Mouse (Mus musculus) bone marrow macrophage, adult 2 months (primary cell): ENCODE data around the gene Arl4d.

Experiments used
- CTCF ChIP-seq: IDR thresholded peaks from 2 replicates; pipeline ENCODE4 v1.5.1; 2012; ENCODE audit warnings: low read depth, mild to moderate bottlenecking, low read length, moderate library complexity
- POLR2A ChIP-seq: IDR thresholded peaks from 2 replicates; pipeline ENCODE4 v1.6.1; 2012; ENCODE audit warnings: mild to moderate bottlenecking, low read depth, low read length, borderline replicate concordance

GRCm38 (mm10) chr11:101681968-101682367 lies 16.6 kb downstream of the Arl4d start:
- no peak for TF ChIP-seq CTCF
- no peak for TF ChIP-seq POLR2A
